Mouse (Mus musculus): ENCODE results near the gene Slc17a3. TPM values are rescaled to one million over a fixed set of nuclear protein-coding genes. Genes with fewer than 3 reads are reported as not detected.

Gene Slc17a3
- total RNA-seq (2022), result not detected

DNA sequence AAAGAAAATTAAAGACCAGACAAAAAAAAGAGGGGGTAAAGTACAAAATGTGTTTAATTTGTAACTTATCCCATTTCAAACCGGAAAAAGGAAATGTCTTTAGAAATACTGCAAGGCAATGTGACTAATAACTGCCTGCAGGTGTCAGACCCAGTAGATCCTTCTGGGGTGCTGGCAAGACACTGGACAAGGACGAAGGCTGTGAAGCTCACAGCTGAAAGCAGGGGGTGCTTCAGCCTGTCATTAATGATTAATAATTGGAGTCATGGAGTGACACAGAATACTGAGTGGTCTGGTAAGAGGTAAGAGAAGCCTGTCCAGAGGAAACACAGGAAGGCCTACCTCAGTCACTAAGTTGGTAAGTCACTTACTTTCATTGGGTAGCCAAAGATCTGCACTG, at the start of gene Slc17a3:
Gene Slc17a3 (plus strand): TSS at position 127 of the 400 bp plus-strand sequence.
- DNase-seq (ENCODE audit: low spot score), result no peak

- DNase-seq (ENCODE audit: low spot score), result peak; percentile 24
Measured at GRCm38 (mm10) chr13:23792520-23792919, 46.7 kb upstream of the Slc17a3 start.

DNA sequence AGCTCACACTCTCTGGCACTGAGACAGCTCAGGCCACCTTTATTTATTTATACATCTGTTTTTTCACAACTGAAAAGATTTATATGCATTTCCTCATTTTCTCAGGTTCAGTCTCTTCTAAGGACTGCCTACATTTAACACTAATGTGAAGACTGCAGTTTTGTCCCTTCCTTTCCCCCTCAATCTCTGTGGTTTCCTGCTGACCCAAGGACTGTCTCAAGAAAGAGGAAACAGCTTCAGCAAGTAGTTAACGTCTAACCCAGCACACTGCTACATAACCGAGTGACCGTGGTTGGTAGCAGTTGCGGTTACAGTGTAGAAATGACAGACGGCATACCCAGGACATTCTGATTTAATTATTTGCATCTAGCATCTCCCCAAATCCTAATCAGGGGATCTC, 39.8 kb upstream of the Slc17a3 start:
- no peak for DNase-seq (ENCODE audit: low spot score)

- no peak for DNase-seq (ENCODE audit: low spot score)
Measured at GRCm38 (mm10) chr13:23804532-23804931, 34.7 kb upstream of the Slc17a3 start.

DNA sequence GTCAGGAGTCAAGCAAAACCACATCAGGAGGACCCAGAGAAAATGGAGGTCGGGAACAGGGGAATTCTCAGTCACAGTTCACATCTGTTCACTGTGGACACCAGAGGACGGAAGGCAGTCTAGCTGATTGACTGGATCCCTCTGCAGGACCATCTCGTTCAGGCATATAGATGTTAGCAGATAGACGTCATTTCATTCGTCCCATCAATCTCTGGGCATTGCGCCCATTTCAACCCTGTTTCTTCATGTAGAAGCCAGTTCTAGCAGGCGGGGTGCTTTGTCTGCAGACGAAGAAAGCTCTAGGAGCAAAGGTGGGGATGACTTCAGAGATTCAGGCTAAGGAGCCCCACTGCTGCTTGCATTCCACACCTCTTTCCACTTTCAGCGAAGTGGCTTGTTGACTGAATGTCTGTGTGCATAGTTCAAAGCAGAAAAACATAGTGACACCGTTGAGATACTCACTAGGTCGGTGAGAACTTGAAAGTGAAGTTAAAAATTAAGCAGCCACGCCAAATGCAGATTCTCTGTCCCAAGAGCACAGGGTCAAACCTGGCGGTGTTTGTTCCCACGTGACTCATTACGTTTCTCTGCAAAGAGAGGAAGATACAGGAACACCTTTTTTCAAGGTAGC, 32.7 kb upstream of the Slc17a3 start, which contains the start of gene Slc17a2:
Gene Slc17a2 (plus strand): TSS at position 572 of the 631 bp plus-strand sequence.
- DNase-seq (ENCODE audit: low spot score), result no peak

DNA sequence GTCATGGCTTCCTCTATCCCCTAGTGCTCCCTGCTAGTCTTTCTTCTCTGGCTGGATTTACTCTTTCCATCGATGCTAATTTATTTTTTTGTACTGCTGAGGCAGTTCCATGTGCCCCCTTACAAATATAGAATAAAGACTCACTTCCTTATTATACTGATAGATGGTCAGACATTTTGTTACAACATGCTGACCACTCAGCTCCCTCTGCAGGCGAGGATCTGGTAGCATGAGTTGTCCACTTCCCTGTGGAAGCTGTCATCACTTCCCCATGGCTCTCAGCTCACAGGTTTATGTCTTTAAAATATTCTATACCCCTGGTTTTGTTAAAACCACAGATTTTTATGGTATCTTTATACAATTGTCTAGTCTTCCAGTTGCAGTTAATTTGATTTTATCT, 23.1 kb upstream of the Slc17a3 start:
- no peak for DNase-seq (ENCODE audit: low spot score)

DNA sequence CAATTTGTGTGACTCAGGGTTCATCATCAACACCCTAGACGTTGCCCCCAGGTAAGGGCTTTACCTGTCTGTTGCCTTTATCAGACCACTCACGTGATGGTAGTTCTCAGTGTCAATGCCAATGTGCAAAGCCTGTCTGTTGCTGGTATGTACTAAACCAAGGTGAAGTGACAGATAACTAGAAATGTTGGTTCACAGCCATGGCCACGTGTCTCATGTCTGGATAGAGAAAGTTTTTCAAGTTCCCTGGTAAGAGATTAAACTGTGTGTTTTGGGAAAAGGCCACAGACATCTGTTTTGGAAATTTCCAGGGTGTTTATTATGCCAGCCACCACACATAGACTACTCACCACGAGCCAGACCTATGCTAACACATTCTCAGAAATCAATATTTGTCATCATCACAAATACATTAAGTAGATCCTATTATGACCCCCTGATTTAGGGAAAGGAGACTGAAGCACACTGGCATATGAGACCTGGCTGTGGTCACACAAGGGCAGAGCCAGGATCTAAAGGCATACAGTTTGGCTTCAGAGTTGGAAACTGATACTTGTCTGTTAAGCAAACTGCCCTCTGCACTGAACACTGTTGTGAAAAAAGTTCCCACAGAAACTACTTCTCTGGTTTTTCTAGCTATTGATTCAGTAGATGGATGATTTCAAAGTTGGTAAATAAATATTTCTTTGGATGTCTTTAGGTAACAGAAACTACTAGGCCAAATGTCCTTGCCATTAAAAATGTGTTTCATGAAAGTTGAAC, 18.9 kb upstream of the Slc17a3 start:
- no peak for DNase-seq (ENCODE audit: low spot score)

GRCm38 (mm10) chr13:23822213-23822612, 17.0 kb upstream of the Slc17a3 start:
- DNase-seq (ENCODE audit: low spot score), result no peak

DNA sequence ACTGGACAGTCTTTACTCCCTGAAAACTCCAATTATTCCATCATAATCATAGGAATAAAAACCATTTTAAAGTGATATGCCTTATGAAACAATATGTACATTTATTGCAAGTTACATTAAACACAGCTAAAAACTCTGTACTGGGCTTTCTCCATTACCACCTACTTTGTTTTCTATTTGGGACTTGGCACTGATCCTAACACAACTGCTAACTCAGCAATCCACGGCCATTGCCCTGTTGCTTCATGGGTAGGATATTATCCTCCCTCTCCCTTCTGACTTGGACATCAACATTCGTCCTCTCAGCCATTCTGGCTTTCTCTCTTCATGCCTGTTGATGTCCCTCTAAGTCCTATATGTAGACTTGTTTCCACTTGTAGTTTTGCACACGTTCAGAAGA, 12.6 kb upstream of the Slc17a3 start:
- DNase-seq (ENCODE audit: low spot score), result no peak

DNA sequence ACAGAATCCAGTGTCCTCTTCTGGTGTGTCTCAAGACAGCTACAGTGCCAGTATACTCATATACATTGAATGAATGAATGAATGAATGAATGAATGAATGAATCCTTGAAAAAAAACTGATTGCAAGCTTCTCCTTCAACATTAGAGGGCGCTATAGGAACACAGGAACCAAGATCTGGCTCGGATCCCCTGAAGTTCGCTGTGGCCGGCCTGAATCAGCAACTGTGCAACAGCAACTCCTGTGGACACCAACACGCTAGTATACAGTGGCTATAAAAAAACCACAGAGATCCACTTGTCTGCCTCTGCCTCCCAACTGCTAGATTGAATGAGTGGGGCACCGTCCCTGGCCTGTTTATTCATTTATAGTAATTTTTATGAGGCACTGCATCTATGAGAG, 6.2 kb upstream of the Slc17a3 start:
- peak; percentile 19 for DNase-seq (ENCODE audit: low spot score)

DNA sequence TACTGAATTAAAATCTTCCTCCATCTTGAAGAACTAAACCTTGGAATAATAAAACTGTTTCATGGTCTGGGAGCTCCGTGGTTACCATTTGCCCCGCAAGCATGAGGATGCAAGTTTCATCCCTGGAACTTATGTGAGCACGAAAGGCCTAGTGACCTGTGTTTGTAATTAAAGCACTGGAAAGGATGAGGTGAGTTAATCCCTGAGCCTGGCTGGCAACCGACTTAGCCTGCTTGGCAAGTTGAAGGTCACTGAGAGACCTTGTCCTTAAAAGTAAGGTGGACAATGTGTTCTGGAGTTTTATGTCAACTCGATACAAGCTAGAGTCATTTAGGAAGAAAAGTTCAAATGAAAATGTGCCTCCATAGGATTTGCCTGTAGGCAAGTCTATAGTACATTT, 4.4 kb upstream of the Slc17a3 start:
- no peak for DNase-seq (ENCODE audit: low spot score)

GRCm38 (mm10) chr13:23836630-23837029, 2.6 kb upstream of the Slc17a3 start:
- DNase-seq (ENCODE audit: low spot score), result no peak

GRCm38 (mm10) chr13:23845851-23846250, 6.6 kb downstream of the Slc17a3 start:
- DNase-seq (ENCODE audit: low spot score), result no peak

DNA sequence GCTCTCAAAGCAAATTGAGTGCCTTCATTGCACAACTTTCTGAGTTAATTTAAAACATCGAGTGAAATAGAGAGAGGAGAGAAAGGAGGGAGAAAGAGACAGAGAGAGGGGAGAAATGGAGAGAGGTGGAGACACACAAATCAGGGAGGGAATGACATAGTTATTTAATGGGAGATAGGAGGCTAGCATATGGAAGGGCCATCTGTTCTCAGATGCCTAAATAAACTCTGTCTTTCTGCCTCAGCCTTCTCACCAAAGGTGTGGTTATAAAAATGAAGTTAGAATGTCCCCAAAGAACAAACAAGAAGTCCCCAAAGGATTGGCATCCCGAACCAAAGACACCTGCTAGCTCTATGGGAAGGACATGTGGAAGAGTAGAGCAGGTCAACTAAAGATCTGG, 10.1 kb downstream of the Slc17a3 start:
- DNase-seq (ENCODE audit: low spot score), result no peak

- no peak for DNase-seq (ENCODE audit: low spot score)
Measured at GRCm38 (mm10) chr13:23856401-23856800, 17.2 kb downstream of the Slc17a3 start.

DNA sequence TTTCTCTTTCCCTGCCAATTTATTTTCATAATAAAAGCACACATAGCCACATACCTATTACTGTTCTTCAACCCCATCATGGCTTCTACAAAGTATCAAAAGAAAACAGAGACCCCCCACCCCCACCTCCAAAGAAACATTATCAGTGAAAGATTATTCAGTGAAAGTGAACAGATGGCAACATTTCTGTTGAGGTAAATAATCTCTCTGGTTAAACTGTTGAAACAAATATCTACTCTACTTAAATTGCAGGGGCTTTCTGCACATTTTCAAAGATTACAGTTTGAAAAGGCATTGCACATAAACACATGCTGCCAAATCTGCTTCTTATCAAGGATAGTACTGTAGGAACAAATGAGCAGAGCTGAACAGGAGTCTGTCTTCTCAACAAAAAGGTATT, 22.6 kb downstream of the Slc17a3 start:
- no peak for DNase-seq (ENCODE audit: low spot score)

DNA sequence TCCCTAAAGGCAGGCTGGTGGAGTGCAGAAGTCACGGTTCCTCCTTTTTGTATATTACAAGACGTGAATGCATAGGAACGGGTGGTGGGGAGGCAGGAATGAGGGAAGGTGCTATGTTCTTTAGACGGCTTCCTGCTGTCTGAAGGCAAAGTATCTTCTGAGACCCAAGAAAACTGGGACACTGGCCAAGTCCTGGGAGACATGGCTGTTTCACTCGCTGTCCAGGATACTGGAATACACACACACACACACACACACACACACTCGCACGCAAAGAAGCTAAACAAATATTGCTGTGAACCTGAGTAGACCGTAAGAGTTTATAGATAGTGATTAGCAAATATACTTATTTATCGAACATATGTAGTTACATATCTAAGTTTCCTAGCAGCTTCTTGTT, 25.5 kb downstream of the Slc17a3 start:
- no peak for DNase-seq (ENCODE audit: low spot score)

GRCm38 (mm10) chr13:23866086-23866710, 27.0 kb downstream of the Slc17a3 start:
- no peak for DNase-seq (ENCODE audit: low spot score)

DNA sequence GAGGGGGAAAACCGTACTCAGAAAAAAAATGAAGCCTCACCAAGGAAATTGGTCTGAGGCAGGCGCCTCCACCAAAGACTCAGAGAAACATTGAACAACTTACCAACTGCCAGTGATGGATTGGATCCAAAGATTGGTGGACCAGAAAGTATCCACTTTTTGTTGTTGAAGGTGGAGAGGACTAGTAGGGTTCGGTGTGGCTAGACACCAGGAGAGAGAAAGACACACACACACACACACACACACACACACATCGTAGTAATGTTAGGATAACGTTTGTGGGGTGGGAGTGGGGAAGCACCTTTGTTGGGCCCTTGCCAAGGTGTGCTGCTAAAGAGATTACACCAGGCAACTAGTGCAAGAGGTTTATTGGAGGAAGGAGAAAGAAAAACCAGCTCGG, 27.8 kb downstream of the Slc17a3 start:
- no peak for DNase-seq (ENCODE audit: low spot score)

DNA sequence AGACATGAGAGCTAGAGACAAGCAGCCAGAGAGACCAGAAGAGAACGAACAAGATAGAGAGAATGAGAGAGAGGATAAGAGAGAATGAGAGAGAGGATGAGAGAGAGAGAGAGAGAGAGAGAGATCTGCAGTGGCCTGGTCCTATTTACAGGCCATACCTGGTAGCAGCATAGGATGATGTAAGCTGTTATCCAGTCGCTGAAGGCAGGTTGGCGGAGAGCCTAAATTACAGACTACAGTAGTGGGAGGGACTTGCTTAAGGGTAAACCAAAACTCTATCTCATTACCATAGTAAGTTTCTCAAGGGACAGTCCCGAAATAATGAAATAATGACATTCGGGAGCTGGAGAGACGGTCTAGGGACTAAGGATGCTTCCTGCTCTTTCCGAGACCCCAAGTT, 28.2 kb downstream of the Slc17a3 start, which contains the start of gene Slc17a1:
Gene Slc17a1 (plus strand): TSS at position 346 of the 400 bp plus-strand sequence.
- no peak for DNase-seq (ENCODE audit: low spot score)

DNA sequence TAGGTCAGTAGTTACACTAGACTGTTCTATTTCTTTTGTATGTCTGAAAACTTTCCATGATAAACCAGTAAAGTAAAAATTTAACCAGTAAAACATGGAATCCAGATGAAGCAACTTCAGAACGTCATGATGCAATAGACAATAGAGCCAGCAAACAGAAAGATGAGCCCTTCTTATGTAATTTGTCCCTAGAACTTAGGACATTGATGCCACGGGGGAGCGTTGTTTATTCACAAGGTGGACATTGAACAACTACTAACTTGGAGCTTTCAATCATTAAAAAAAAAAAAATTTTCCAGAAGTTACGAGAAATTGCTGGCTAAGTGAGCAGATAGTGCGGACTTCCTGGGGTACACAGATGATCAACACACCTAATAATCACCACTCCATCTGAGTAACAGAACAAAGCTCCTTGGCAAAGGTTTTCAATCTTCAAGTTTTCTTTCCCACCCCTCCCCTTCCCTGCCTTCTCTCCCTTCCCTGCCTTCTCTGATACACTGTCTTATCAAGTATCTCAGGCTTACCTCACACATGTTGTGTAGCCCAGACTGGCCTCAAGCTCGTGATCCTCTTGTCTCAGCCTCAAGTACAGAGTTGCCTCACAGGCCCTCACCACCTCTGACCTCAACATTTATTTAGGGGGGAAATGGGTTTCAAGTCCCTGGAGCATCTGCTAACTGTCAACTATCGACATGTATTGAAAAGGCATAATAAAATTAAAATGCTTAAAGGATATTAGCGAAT, 29.7 kb downstream of the Slc17a3 start:
- no peak for DNase-seq (ENCODE audit: low spot score)

DNA sequence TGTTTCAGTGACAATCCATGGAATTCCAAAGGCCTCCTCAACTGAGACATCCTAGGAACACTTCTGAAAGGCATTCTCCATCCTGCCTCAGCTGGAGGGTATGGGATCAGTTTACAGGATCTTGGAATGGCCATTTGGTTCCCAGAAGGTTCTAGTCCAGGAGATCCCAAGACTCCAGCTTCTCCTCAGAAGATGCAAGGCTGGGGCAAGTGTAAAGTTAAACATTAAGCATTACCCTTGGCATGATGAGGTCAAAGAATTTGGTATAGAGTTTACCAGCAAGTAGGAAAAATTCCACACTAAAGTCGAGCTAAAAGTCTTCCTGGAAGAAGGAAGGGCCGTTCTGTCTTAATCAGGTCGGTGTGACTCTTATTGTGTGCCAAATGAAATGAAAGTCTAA, 30.8 kb downstream of the Slc17a3 start:
- no peak for DNase-seq (ENCODE audit: low spot score)

All from heart, adult 8-10 months (tissue).